Mouse (Mus musculus) cortical plate, adult 2 months (tissue): ENCODE data around the gene Htr5a.

Experiments
- CTCF ChIP-seq: fragments of 200-500 bp; IDR thresholded peaks from 2 replicates; pipeline ENCODE4 v1.5.1; 2011; ENCODE audit warnings: mild to moderate bottlenecking, control low read depth, low read length; ENCODE audit not compliant: insufficient read depth; ENCODE audit errors: extremely low read depth
- POLR2A ChIP-seq: fragments of 200-500 bp; IDR thresholded peaks from 2 replicates; pipeline ENCODE4 v1.6.1; 2011; ENCODE audit warnings: mild to moderate bottlenecking, low read length, control low read depth; ENCODE audit not compliant: insufficient read depth; ENCODE audit errors: extremely low read depth

- TF ChIP-seq CTCF (peak; percentile 27; the same call in 1 of the 2 replicates), POLR2A (no peak)
Observed at GRCm38 (mm10) chr5:27854290-27854689, 12.3 kb downstream of the Htr5a start.
